Mouse (Mus musculus): ENCODE data around the gene Spink4. TPM values are rescaled to one million over a fixed set of nuclear protein-coding genes. Genes with fewer than 3 reads are reported as not detected.

Spink4 gene
- polyA plus RNA-seq, 1 experiment from 2014 or later, result not detected

DNA sequence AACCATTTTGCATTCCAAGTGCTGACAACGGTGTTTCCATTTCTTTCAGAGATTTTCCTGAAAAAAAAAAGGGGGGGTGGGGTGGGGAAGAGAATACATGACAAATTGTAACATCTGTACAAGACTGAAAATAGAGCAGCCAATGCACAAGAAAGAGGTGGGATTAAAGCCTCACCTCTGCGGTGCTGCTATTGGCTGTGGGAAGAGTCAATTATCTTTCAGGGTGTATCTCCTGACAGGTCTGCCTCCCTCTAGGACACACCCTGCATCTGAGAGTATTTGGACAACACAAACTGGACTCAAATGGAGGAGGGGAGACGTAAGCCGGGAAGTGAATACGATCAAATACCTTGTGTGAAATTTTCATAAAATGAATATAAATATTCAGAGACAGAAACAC is 23.8 kb downstream of the Spink4 start:
- no peak overlapping the region for H3K27ac ChIP-seq
- ATAC-seq (ENCODE audit: low FRiP score, low read depth), result no peak
- 96% methylated on average over 5 of the region's 5 CpGs for WGBS
- no peak overlapping the region for H3K4me3 ChIP-seq
- H3K4me1 ChIP-seq, result peaks cover 16% of the 10 kb centered on the region
- no peak overlapping the region for H3K4me2 ChIP-seq (replicated peaks)
- no peaks in the 10 kb centered on the region for H3K27me3 ChIP-seq
- peaks cover 74% of the 10 kb centered on the region for H3K36me3 ChIP-seq
- 0 out of 2 replicates have a peak, but pooled peaks cover 5% of the 10 kb centered on the region for H3K9me3 ChIP-seq
- H3K9ac ChIP-seq, result no peak overlapping the region

DNA sequence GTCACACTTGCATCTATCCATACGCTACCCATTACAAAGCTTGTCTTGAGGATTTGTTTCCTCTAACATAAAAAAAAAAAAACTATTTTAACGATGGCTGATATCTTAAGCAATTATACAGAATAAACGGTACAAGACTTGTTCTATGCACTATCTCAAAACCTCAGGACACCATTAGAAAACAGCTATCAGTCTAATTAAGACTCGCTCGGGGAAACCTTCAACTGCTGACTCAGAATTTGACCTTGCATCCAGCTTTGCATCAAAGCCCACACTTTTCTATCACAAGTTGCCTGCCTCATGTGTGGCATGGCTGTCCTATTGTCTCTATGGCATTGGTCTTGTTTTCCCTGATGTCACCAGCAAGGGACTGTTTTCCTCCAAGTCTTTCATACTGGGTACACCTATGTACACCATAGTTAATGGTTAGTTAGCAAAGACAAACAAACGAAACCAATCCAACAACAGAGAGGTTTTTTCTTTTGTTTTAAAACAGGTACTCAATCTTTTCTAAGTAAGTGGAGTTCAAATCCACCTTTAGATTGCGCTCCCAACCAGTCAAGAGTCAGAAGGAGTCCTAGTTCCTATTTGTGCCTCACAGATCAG is 26.8 kb downstream of the Spink4 start:
- Histone ChIP-seq H3K27ac (no peak overlapping the region), H3K9me3 (no peaks in the 10 kb centered on the region), H3K4me1 (peaks cover 26% of the 10 kb centered on the region), H3K9ac (peak overlapping the region; percentile 95), H3K27me3 (no peaks in the 10 kb centered on the region), H3K4me3 (peak overlapping the region; percentile 86), H3K4me2 (replicated peaks) (peak overlapping the region; percentile 77), H3K36me3 (peaks cover 54% of the 10 kb centered on the region)
- WGBS, result 90% methylated on average over 7 of the region's 7 CpGs
- ATAC-seq (ENCODE audit: low FRiP score, low read depth), result no peak

DNA sequence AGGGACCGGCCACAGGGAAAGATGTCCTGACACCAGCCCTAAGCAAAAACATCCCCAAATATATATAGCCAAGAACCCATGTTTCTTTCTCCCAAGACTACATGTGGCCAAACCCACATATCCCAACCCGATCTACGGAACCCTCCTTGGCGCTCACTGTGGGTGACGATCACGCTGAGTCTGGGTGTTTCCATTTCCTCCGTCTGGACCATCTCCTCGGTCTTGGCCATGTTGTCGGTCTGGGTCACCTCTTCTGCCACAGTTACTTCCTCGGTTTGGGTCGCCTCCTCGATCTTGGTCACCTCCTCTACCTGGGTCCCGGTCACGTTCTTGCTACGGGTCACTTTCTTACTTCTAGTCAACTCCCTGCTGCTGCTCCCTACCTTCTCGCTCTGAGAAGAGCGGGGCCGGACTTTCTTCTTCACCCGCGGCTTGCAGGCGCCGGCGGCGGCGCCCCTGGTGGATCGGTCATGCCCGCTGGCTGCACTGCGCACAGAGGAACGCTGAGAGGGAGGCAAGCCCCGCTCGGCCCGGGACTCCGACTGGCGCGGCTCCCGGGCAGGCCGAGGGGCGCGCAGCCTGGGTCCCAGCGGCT is 27.8 kb downstream of the Spink4 start:
- H3K27me3 ChIP-seq, result no peaks in the 10 kb centered on the region
- H3K4me2 ChIP-seq (replicated peaks), result peak overlapping the region; percentile 77
- H3K9me3 ChIP-seq, result no peaks in the 10 kb centered on the region
- H3K4me1 ChIP-seq, result peaks cover 26% of the 10 kb centered on the region
- WGBS, result under 1% methylated on average over 40 of the region's 40 CpGs
- peaks cover 50% of the 10 kb centered on the region for H3K36me3 ChIP-seq
- H3K4me3 ChIP-seq, result peak overlapping the region; percentile 86
- peak; percentile 71 for ATAC-seq (ENCODE audit: low FRiP score, low read depth)
- H3K9ac ChIP-seq, result peak overlapping the region; percentile 95
- peak overlapping the region; percentile 87 for H3K27ac ChIP-seq

DNA sequence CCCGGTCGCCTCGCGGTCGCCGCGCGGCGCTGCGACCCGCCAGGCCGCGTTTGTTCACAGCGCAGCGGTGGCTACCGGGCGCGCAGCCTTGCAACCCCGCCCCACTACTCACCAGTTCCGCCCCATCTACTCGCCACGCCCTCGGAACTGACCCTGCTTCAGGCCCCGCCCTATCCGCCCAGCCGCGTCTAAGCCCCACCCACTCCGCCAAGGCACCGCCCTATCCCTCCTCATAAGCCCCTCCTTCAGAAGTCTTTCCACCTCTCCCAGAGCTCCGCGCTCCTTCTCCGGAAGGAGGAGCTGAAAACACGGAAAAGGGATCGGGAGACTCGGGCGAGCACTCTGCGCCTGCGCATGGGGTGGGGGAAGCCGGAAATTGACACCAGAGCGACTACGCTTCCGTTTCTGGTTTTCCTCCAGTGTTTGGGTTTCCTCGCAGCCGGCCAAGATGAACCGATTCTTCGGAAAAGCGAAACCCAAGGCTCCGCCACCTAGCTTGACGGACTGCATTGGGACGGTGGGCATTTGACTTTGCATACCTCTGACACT is 28.4 kb downstream of the Spink4 start, which contains the start of the genes Bag1 and Chmp5:
TSS of gene Bag1 (minus strand) at position 135 of the 549 bp plus-strand sequence.
TSS of gene Chmp5 (plus strand) at position 248 of the 549 bp plus-strand sequence.
- WGBS, result under 1% methylated on average over 49 of the region's 50 CpGs
- Histone ChIP-seq H3K36me3 (peaks cover 50% of the 10 kb centered on the region), H3K27ac (peak within 1 kb of the TSS; percentile 87), H3K4me3 (peak within 1 kb of the TSS; percentile 86), H3K4me2 (replicated peaks) (peak within 1 kb of the TSS; percentile 91), H3K9me3 (no peaks in the 10 kb centered on the region), H3K27me3 (no peaks in the 10 kb centered on the region), H3K4me1 (peaks cover 26% of the 10 kb centered on the region), H3K9ac (peak within 1 kb of the TSS; percentile 95)
- peak; percentile 99 for ATAC-seq (ENCODE audit: low FRiP score, low read depth)

DNA sequence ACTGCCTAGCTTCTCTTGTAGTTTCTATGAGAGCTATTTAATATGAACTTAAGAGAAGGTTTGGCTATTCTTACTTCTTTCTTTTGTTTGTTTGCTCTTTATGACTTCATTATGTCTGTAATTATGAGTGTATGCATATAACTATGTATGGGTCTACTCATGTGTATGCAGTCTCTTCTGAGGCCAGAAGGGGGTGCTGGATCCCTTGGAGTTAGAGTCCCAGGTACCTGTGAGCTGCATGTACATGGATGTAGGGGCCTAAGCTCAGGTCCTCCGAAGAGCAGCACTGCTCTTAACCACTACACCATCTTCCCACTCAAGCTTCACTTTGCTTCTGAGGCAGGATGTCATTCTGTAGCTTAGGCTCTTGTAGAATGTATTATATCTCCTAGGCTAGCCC is 33.7 kb downstream of the Spink4 start:
- no peak overlapping the region for H3K4me2 ChIP-seq (replicated peaks)
- peaks cover 65% of the 10 kb centered on the region for H3K36me3 ChIP-seq
- H3K4me1 ChIP-seq, result peaks cover 10% of the 10 kb centered on the region
- no peak for ATAC-seq (ENCODE audit: low FRiP score, low read depth)
- no peak overlapping the region for H3K27ac ChIP-seq
- H3K27me3 ChIP-seq, result no peaks in the 10 kb centered on the region
- no peak overlapping the region for H3K9ac ChIP-seq
- no peaks in the 10 kb centered on the region for H3K9me3 ChIP-seq
- WGBS, result 89% methylated on average over 1 of the region's 1 CpGs
- H3K4me3 ChIP-seq, result no peak overlapping the region

DNA sequence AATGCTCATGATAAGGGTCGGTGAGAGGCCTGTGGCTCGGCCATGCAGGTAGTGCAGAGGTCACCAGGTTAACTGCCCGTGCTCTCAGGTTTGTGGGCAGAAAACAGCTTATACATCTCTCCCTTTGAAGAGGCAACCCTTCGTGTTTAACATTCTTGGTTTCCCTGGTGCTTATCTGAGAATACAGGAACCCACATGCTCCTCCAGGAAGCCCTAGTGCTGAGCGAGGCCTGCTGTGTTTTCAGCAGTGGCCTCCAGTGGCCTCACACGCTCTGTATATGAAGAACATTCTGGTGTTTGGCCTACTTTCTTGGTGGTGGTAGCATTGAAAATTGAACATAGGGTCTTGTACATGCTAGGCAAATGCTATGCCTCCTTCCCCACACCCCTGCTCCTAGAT is 36.1 kb downstream of the Spink4 start:
- H3K9ac ChIP-seq, result no peak overlapping the region
- no peaks in the 10 kb centered on the region for H3K9me3 ChIP-seq
- peaks cover 81% of the 10 kb centered on the region for H3K36me3 ChIP-seq
- no peak for ATAC-seq (ENCODE audit: low FRiP score, low read depth)
- H3K4me2 ChIP-seq (replicated peaks), result no peak overlapping the region
- no peak overlapping the region for H3K27ac ChIP-seq
- WGBS, result 86% methylated on average over 6 of the region's 6 CpGs
- H3K4me3 ChIP-seq, result no peak overlapping the region
- no peaks in the 10 kb centered on the region for H3K4me1 ChIP-seq
- no peaks in the 10 kb centered on the region for H3K27me3 ChIP-seq

DNA sequence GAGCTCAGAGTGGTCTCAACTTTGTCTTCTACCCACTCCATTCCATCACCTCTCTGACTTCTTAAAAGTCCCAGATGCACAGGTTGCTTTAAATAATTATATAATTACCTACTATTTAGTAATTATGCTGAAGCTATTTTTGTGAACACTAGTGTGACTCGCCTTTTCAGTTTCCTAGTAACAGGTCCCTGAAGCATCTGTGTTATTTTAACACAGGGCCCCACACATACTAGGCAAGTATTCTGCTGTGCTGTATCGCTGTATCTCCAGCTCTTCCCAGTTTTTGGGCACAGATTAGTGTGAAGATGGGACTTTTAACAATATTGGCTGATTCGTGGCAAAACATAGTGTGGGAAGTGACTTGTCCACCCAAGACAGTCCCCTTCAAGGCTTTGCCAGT is 43.7 kb downstream of the Spink4 start:
- peaks cover 89% of the 10 kb centered on the region for H3K36me3 ChIP-seq
- no peaks in the 10 kb centered on the region for H3K4me1 ChIP-seq
- H3K4me2 ChIP-seq (replicated peaks), result no peak overlapping the region
- H3K27ac ChIP-seq, result no peak overlapping the region
- H3K27me3 ChIP-seq, result no peaks in the 10 kb centered on the region
- WGBS, result 93% methylated on average over 3 of the region's 3 CpGs
- ATAC-seq (ENCODE audit: low FRiP score, low read depth), result no peak
- H3K9me3 ChIP-seq, result no peaks in the 10 kb centered on the region
- H3K9ac ChIP-seq, result no peak overlapping the region
- no peak overlapping the region for H3K4me3 ChIP-seq

DNA sequence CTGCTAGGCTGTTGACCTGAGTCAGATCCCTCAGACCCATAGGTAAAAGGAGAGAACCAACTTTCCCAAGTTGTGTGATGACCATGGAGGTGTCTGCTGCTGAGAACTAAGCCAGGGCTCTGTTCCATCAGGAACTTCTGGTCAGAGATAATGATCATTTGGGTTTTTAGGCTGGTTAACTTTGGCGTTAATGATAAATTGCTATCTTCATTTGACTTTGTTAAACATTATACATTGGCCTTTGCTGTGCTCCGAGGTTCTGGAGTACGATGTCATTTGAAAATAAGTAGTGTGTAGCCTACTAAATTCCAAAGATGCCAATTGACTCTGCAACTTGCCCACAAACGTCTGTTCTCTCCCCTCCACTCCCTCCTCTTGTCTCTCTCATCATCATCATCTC is 49.3 kb downstream of the Spink4 start:
- H3K9me3 ChIP-seq, result no peaks in the 10 kb centered on the region
- H3K4me3 ChIP-seq, result 0 out of 2 replicates have a peak overlapping the region, but pooled peaks have one; percentile 97
- no peaks in the 10 kb centered on the region for H3K27me3 ChIP-seq
- no peak overlapping the region for H3K27ac ChIP-seq
- peak overlapping the region; percentile 76; the same call in 1 of the 2 replicates for H3K4me2 ChIP-seq (replicated peaks)
- WGBS, result 79% methylated on average over 4 of the region's 4 CpGs
- H3K4me1 ChIP-seq, result peaks cover 25% of the 10 kb centered on the region
- H3K9ac ChIP-seq, result no peak overlapping the region
- peaks cover 37% of the 10 kb centered on the region for H3K36me3 ChIP-seq
- no peak for ATAC-seq (ENCODE audit: low FRiP score, low read depth)

DNA sequence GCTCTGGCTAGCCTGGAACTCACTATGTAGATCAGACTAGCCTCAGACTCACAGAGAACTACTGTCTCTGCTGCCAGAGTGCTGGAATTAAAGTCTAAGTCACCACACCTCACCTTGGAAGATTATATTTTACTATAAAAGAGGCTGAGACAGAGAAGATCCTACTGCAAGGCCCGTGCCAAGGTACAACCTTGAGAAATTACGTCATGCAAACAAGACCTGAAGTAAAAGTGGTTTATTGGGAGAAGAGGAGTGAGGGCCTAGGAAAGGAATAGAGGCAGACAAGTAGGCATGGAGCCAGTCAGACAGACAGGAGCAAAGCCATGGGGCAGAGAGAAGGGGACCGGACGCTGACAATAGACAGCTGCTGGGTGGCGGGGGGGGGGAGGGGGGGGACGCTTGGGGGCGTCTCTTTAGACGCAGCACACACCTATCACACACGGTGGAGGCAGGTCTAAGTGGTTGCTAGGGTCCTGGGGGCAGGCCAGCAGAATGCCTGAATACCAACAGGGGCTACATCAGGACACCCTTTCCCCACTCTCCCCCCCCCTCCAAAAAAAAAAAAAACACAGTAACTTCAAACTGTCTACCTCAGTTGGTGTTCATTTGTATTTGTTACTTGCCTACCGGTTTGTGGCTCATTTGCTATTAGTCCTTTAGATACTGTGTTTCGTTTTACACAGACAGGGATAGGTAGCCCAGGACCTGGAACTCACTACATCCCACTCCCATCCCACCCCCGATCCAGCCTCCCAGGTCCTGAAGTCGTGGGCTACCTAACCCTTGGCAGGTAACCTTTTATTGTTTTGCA is 50.1 kb downstream of the Spink4 start:
- WGBS, result 14% methylated on average over 13 of the region's 13 CpGs
- ATAC-seq (ENCODE audit: low FRiP score, low read depth), result peak; percentile 42
- peaks cover 25% of the 10 kb centered on the region for H3K4me1 ChIP-seq

DNA sequence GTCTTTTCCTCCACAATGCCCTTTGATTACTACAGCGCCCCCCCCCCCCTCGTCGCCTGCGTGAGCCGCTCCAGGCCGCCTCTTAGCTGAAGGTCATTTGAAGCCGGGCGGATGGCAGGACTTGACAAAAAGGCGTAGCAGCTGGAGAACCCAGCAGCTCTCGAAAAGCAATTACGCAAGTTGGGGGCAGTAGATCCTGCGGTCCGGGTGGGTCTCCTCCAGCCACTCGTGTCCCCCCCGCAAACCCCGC is 50.7 kb downstream of the Spink4 start:
- under 1% methylated on average over 16 of the region's 16 CpGs for whole genome bisulfite sequencing
- no peak for ATAC-seq (ENCODE audit: low FRiP score, low read depth)

More for the DNA sequence above, 50.1 kb downstream of the Spink4 start:
- peak overlapping the region; percentile 88 for H3K9ac ChIP-seq
- peak overlapping the region; percentile 76 for H3K4me2 ChIP-seq (replicated peaks)
- no peaks in the 10 kb centered on the region for H3K27me3 ChIP-seq
- no peaks in the 10 kb centered on the region for H3K9me3 ChIP-seq
- H3K36me3 ChIP-seq, result peaks cover 30% of the 10 kb centered on the region
- H3K4me3 ChIP-seq, result peak overlapping the region; percentile 97
- H3K27ac ChIP-seq, result peak overlapping the region; percentile 93

DNA sequence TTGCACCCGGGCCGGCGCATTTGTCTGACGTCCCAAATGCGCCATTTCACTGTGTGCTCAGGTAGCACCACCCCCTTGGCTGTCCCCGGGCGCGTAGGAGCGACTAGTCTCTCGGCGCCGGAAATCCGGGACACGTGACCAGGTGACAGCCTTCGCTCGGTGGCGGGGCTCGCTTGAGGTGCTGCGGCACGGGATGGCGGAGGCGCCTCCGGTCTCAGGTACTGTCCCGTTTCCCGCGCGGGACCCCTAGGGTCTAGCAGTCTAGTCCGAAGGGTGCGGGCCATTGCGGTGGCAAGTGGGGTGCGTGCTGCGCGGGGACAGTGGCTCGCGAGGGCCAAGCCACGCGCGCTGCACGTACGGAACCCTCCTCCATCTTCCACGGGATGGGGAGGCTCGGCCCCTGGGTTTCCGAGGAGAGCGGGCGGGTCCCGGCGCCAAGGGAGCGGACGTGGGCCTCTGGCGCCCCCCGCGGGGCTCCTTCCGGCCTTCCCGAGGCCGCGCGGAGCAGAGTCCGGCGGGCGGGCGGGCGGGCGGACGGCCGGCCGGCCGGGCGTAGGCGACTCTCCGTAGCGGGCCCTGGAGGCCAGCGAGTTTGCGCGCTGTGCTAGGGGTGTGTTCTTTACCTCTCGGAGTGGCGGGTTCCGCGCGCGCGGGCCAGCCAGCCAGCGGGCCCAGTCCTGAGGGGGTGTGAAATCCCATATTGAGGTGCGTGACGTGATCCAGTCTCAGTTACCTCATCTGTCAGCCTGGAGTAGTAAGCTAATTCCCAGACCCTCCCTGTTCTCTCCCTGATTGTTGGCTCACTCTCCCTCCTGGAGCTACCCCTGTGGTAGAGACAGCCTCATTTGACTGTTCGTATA is 51.2 kb downstream of the Spink4 start, which contains the start of gene Nfx1:
TSS of gene Nfx1 (plus strand) at position 65 of the 860 bp plus-strand sequence.
- Histone ChIP-seq H3K4me2 (replicated peaks) (peak within 1 kb of the TSS; percentile 76), H3K27me3 (no peaks in the 10 kb centered on the region), H3K9ac (peak within 1 kb of the TSS; percentile 88), H3K4me3 (peak within 1 kb of the TSS; percentile 97), H3K4me1 (peaks cover 25% of the 10 kb centered on the region), H3K27ac (peak within 1 kb of the TSS; percentile 93), H3K9me3 (no peaks in the 10 kb centered on the region), H3K36me3 (peaks cover 23% of the 10 kb centered on the region)
- peak; percentile 95 for ATAC-seq (ENCODE audit: low FRiP score, low read depth)
- under 1% methylated on average over 84 of the region's 85 CpGs for WGBS

More for the DNA sequence above, 50.7 kb downstream of the Spink4 start:
- Histone ChIP-seq H3K27me3 (no peaks in the 10 kb centered on the region), H3K4me2 (replicated peaks) (peak overlapping the region; percentile 76), H3K4me3 (peak overlapping the region; percentile 97), H3K9ac (peak overlapping the region; percentile 88), H3K36me3 (peaks cover 26% of the 10 kb centered on the region), H3K9me3 (no peaks in the 10 kb centered on the region), H3K4me1 (peaks cover 25% of the 10 kb centered on the region), H3K27ac (peak overlapping the region; percentile 93)
